Mouse (Mus musculus) myocyte (in vitro differentiated cells): ENCODE results near the gene Arrb1.

ENCODE experiments used
- E2F4 ChIP-seq: IDR thresholded peaks from one replicate; pipeline ENCODE4 v1.6.1; 2011; ENCODE audit warnings: mild to moderate bottlenecking, control low read depth, moderate library complexity; ENCODE audit not compliant: insufficient read depth
- MAX ChIP-seq: IDR thresholded peaks from one replicate; pipeline ENCODE4 v1.6.1; 2011; ENCODE audit warnings: low read depth, mild to moderate bottlenecking, control low read depth
- MYOG ChIP-seq, 3 experiments: IDR thresholded peaks; one replicate each; pipeline ENCODE4 v1.6.1; 2011; ENCODE audit warnings: control low read depth in 2 of 3, low read depth in 2 of 3, mild to moderate bottlenecking in 2 of 3; ENCODE audit not compliant: insufficient read length in 2 of 3, control insufficient read depth in 1 of 3, insufficient read depth in 1 of 3
- POLR2A ChIP-seq: IDR thresholded peaks from one replicate; pipeline ENCODE4 v1.6.1; 2011; ENCODE audit warnings: low read depth, mild to moderate bottlenecking, control low read depth, moderate library complexity; ENCODE audit not compliant: insufficient read length
- SRF ChIP-seq: IDR thresholded peaks from one replicate; pipeline ENCODE4 v1.6.1; 2011; ENCODE audit warnings: low read depth; ENCODE audit not compliant: control insufficient read depth, insufficient read length
- TCF12 ChIP-seq: IDR thresholded peaks from one replicate; pipeline ENCODE4 v1.6.1; 2011; ENCODE audit warnings: mild to moderate bottlenecking, control low read depth; ENCODE audit not compliant: poor library complexity, insufficient read depth, severe bottlenecking
- USF1 ChIP-seq: IDR thresholded peaks from one replicate; pipeline ENCODE4 v1.6.1; 2011; ENCODE audit warnings: low read depth, mild to moderate bottlenecking, control low read depth, moderate library complexity

- TF ChIP-seq MAX = no peak
- no peak for TF ChIP-seq E2F4
- no peak for TF ChIP-seq MYOG (IDR thresholded peaks at IDR 0.05; ENCODE audit: control insufficient read depth in 1 of 3, insufficient read depth in 1 of 3, insufficient read length in 2 of 3, low read depth in 2 of 3)
- TF ChIP-seq POLR2A = no peak
- TF ChIP-seq SRF = no peak
- TF ChIP-seq TCF12 = no peak
- no peak for TF ChIP-seq USF1
Observed at GRCm38 (mm10) chr7:99590646-99591045, 55.4 kb downstream of the Arrb1 start.
